Mouse (Mus musculus): Measurements from ENCODE around the gene Stk40. TPM values are rescaled to one million over a fixed set of nuclear protein-coding genes. Genes with fewer than 3 reads are reported as not detected.

The Stk40 gene
- polyA plus RNA-seq, 1 experiment, result 37.5 TPM

DNA sequence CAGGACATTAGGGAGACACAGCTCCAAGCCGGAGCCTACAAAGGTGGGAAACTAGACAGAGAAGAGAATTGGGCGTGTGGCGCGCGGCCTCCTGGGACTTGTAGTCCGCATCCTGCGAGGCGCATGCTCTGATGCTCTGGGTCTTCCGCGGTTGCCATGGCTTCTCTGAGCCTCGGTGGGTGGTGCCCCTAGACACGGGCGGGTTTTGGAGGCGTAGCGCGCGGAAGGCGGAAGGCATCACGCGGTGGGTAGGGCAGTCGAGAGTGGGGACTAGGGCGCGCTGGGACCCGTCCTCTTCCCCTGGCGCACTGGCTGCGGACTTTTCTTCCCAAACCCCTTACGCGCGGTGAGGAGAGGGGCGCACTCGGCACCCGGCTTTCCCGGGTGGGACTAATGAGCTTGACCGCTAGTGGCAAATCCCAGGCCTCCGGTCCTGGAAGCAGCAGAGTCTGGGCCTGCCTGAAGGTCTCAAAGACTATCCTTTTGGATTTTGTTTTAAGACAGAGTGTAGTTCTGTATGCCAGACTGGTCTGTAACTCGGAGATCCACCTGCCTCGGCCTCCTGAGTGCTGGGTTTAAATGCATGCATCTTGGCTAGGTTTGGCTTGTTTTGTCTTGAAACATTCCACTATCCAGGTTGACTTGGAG lies 7.2 kb upstream of the Stk40 start, which contains the start of gene Lsm10:
Gene Lsm10, plus strand, starts transcription at position 160 of the 648 bp plus-strand sequence.
- no peaks in the 10 kb centered on the region for H3K9me3 ChIP-seq (replicated peaks; ENCODE audit: control insufficient read depth, insufficient read depth, low read length, poor library complexity, severe bottlenecking)
- no peaks in the 10 kb centered on the region for H3K27me3 ChIP-seq (ENCODE audit: control insufficient read depth, insufficient read depth, low read length, poor library complexity, severe bottlenecking)
- H3K36me3 ChIP-seq (ENCODE audit: control insufficient read depth, insufficient read depth, low read length, poor library complexity, severe bottlenecking), result peaks cover 4% of the 10 kb centered on the region
- H3K4me3 ChIP-seq (ENCODE audit: low read depth, low read length), result peak within 1 kb of the TSS; percentile 47
- H3K27ac ChIP-seq (ENCODE audit: insufficient read depth, low read length), result no peak within 1 kb of the TSS
- H3K9ac ChIP-seq (ENCODE audit: low read depth, poor library complexity, severe bottlenecking), result peak within 1 kb of the TSS; percentile 36
- H3K4me1 ChIP-seq (ENCODE audit: control insufficient read depth, insufficient read depth, low read length), result peaks cover 4% of the 10 kb centered on the region
- no peak for TF ChIP-seq CTCF (IDR thresholded peaks at IDR 0.05; ENCODE audit: low read depth, low read length)
- TF ChIP-seq EP300 (IDR thresholded peaks at IDR 0.05; ENCODE audit: insufficient read depth, low read depth, low read length), result no peak
- peak; percentile 15 for TF ChIP-seq POLR2A (IDR thresholded peaks at IDR 0.05; ENCODE audit: insufficient read depth, low read length)

DNA sequence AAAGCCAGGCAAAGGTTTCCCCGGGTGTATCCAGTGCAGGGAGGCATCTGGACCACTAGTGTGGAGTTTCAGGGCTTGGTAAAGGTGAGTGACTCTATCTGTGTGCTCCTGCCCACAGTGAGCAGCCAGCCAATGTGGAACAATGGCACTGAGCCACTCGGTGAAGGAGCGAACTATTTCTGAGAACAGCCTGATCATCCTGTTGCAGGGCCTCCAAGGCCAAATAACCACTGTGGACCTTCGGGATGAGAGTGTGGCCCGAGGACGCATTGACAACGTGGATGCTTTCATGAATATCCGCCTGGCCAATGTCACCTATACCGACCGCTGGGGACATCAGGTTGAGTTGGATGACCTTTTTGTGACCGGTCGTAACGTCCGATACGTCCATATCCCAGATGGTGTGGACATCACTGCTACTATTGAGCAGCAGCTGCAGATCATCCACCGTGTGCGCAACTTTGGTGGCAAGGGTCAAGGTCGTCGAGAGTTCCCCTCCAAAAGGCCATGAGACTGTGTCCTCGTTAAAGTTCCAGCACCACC lies 6.0 kb upstream of the Stk40 start:
- Histone ChIP-seq H3K27me3 (ENCODE audit: control insufficient read depth, insufficient read depth, low read length, poor library complexity, severe bottlenecking) (no peaks in the 10 kb centered on the region), H3K4me1 (ENCODE audit: control insufficient read depth, insufficient read depth, low read length) (peaks cover 4% of the 10 kb centered on the region), H3K36me3 (ENCODE audit: control insufficient read depth, insufficient read depth, low read length, poor library complexity, severe bottlenecking) (peaks cover 4% of the 10 kb centered on the region), H3K4me3 (ENCODE audit: low read depth, low read length) (no peak overlapping the region), H3K9ac (ENCODE audit: low read depth, poor library complexity, severe bottlenecking) (0 out of 2 replicates have a peak overlapping the region, but pooled peaks have one; percentile 36), H3K27ac (ENCODE audit: insufficient read depth, low read length) (no peak overlapping the region), H3K9me3 (replicated peaks; ENCODE audit: control insufficient read depth, insufficient read depth, low read length, poor library complexity, severe bottlenecking) (no peaks in the 10 kb centered on the region)
- TF ChIP-seq EP300 (IDR thresholded peaks at IDR 0.05; ENCODE audit: insufficient read depth, low read depth, low read length) (no peak), CTCF (IDR thresholded peaks at IDR 0.05; ENCODE audit: low read depth, low read length) (no peak), POLR2A (IDR thresholded peaks at IDR 0.05; ENCODE audit: insufficient read depth, low read length) (no peak)

DNA sequence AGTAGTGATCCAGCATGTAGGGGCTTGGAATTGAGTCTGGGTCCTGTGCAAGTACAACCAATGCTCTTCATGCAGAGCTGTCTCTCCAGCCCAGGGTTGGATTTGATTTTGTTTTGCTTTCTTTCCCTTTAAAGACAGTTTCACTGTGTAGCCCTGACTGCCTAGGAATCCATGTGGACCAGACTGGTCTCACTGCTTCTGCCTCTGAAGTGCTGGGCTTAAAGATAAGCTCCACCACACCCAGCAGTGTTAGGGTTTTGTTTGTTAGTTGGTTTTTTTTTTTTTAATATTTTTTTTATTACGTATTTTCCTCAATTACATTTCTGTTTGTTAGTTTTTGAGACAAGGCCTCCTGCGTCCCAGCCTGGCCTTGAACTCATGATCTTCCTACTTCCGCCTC lies 4.4 kb upstream of the Stk40 start:
- no peaks in the 10 kb centered on the region for H3K27me3 ChIP-seq (ENCODE audit: control insufficient read depth, insufficient read depth, low read length, poor library complexity, severe bottlenecking)
- H3K27ac ChIP-seq (ENCODE audit: insufficient read depth, low read length), result no peak overlapping the region
- H3K4me3 ChIP-seq (ENCODE audit: low read depth, low read length), result no peak overlapping the region
- no peaks in the 10 kb centered on the region for H3K9me3 ChIP-seq (replicated peaks; ENCODE audit: control insufficient read depth, insufficient read depth, low read length, poor library complexity, severe bottlenecking)
- H3K36me3 ChIP-seq (ENCODE audit: control insufficient read depth, insufficient read depth, low read length, poor library complexity, severe bottlenecking), result peaks cover 4% of the 10 kb centered on the region
- H3K9ac ChIP-seq (ENCODE audit: low read depth, poor library complexity, severe bottlenecking), result no peak overlapping the region
- peaks cover 4% of the 10 kb centered on the region for H3K4me1 ChIP-seq (ENCODE audit: control insufficient read depth, insufficient read depth, low read length)
- TF ChIP-seq CTCF (IDR thresholded peaks at IDR 0.05; ENCODE audit: low read depth, low read length) (no peak), POLR2A (IDR thresholded peaks at IDR 0.05; ENCODE audit: insufficient read depth, low read length) (no peak), EP300 (IDR thresholded peaks at IDR 0.05; ENCODE audit: insufficient read depth, low read depth, low read length) (no peak)

DNA sequence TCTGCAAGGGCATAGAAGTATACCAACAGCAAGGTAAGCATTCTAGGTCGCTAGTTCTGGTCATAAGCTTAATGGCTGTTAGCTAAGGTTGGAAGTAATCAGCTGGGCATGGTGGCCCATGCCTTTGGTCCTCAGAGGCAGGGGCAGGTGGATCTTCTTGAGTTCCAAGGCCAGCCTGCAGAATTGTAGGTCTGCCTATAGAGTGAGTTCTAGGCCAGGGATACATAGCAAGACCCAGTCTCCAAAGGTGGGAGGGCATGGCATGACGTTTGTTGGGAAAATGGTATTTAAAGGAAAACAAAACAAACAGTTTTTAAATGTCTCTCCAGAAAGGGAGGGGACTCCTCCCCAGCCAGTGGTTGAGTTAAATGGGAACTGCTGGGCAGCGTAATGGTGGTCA lies 3.0 kb upstream of the Stk40 start:
- H3K36me3 ChIP-seq (ENCODE audit: control insufficient read depth, insufficient read depth, low read length, poor library complexity, severe bottlenecking), result peaks cover 4% of the 10 kb centered on the region
- no peak overlapping the region for H3K9ac ChIP-seq (ENCODE audit: low read depth, poor library complexity, severe bottlenecking)
- no peak for TF ChIP-seq CTCF (IDR thresholded peaks at IDR 0.05; ENCODE audit: low read depth, low read length)
- TF ChIP-seq POLR2A (IDR thresholded peaks at IDR 0.05; ENCODE audit: insufficient read depth, low read length), result no peak
- no peak for TF ChIP-seq EP300 (IDR thresholded peaks at IDR 0.05; ENCODE audit: insufficient read depth, low read depth, low read length)
- no peak overlapping the region for H3K27ac ChIP-seq (ENCODE audit: insufficient read depth, low read length)
- H3K9me3 ChIP-seq (replicated peaks; ENCODE audit: control insufficient read depth, insufficient read depth, low read length, poor library complexity, severe bottlenecking), result no peaks in the 10 kb centered on the region
- peaks cover 4% of the 10 kb centered on the region for H3K4me1 ChIP-seq (ENCODE audit: control insufficient read depth, insufficient read depth, low read length)
- no peak overlapping the region for H3K4me3 ChIP-seq (ENCODE audit: low read depth, low read length)
- H3K27me3 ChIP-seq (ENCODE audit: control insufficient read depth, insufficient read depth, low read length, poor library complexity, severe bottlenecking), result no peaks in the 10 kb centered on the region

DNA sequence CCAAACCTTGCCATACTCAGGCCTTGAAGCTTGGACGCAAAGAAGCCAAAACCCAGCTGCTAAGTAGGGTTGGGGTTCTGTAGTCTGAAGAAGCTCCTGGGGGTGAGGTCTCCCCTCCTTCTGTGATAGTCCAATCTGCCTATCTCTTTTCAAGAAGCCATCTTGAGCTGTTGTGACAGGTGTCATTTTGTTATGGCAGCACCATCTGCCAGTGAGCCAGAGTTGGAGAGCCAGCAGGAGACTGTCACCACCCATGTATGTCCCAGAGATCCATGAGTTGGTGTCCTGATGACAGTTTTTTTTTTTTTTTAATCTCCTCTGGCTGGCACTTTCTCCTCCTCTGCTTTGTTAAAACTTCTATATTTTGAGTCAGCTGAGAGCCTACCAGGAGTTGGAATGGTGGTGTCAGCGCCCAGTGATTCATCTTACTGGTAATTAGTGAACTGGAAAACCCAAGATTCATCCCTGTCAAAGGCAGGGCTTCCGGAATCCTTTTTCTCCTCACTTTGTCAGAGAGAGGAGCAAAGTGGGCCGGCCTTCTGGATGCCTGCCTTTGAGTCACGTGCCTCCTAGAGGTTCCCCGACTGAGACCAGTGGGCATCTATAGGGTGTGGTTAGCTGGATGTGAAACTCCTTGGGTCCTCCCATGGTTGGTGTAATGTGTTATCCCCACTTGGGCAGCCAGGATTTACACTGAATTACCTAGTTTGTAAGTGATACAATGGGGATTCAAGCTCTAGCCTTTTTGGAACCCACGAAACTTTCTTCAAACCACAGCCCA lies 1.5 kb upstream of the Stk40 start:
- Histone ChIP-seq H3K27ac (ENCODE audit: insufficient read depth, low read length) (peak overlapping the region; percentile 97), H3K4me1 (ENCODE audit: control insufficient read depth, insufficient read depth, low read length) (peaks cover 4% of the 10 kb centered on the region), H3K9me3 (replicated peaks; ENCODE audit: control insufficient read depth, insufficient read depth, low read length, poor library complexity, severe bottlenecking) (no peaks in the 10 kb centered on the region), H3K9ac (ENCODE audit: low read depth, poor library complexity, severe bottlenecking) (peak overlapping the region; percentile 63), H3K4me3 (ENCODE audit: low read depth, low read length) (no peak overlapping the region), H3K36me3 (ENCODE audit: control insufficient read depth, insufficient read depth, low read length, poor library complexity, severe bottlenecking) (peaks cover 4% of the 10 kb centered on the region), H3K27me3 (ENCODE audit: control insufficient read depth, insufficient read depth, low read length, poor library complexity, severe bottlenecking) (no peaks in the 10 kb centered on the region)
- TF ChIP-seq POLR2A (IDR thresholded peaks at IDR 0.05; ENCODE audit: insufficient read depth, low read length) (no peak), CTCF (IDR thresholded peaks at IDR 0.05; ENCODE audit: low read depth, low read length) (no peak), EP300 (IDR thresholded peaks at IDR 0.05; ENCODE audit: insufficient read depth, low read depth, low read length) (no peak)

Measured in ES-Bruce4 (cell line).